Mouse (Mus musculus) E14TG2a.4 (cell line): ENCODE results near the gene Larp6.

Experiments used
- H3K27me3 ChIP-seq: 2 replicates; pipeline ENCODE4 v1.6.1; 2014; ENCODE audit warnings: low read length, control low read depth; ENCODE audit not compliant: insufficient read depth
- H3K36me3 ChIP-seq: 2 replicates; pipeline ENCODE4 v1.6.1; 2014; ENCODE audit warnings: low read length, control low read depth; ENCODE audit not compliant: insufficient read depth
- H3K4me1 ChIP-seq: replicated peaks from 2 replicates; pipeline ENCODE4 v1.6.1; 2014; ENCODE audit warnings: low read depth, low read length, control low read depth
- H3K4me3 ChIP-seq: replicated peaks from 2 replicates; pipeline ENCODE4 v1.5.1; 2014; ENCODE audit warnings: mild to moderate bottlenecking, low read length
- H3K9me3 ChIP-seq: 2 replicates; pipeline ENCODE4 v1.6.1; 2014; ENCODE audit warnings: low read length, control low read depth
- CTCF ChIP-seq: conservative IDR thresholded peaks from 2 replicates; pipeline ENCODE4 v1.5.1; 2014; ENCODE audit warnings: low read length
- NANOG ChIP-seq: IDR thresholded peaks from 2 replicates; pipeline ENCODE4 v1.6.1; 2014; ENCODE audit warnings: borderline replicate concordance, low read length, mixed read lengths
- POU5F1 ChIP-seq: IDR thresholded peaks from 2 replicates; pipeline ENCODE4 v1.6.1; 2014; ENCODE audit warnings: low read length, borderline replicate concordance

The Larp6 gene

GRCm38 (mm10) chr9:60712771-60713541, at the start of gene Larp6:
Larp6 (plus strand) TSS chr9:60712989.
- Histone ChIP-seq H3K4me1 (peaks cover 4% of the 10 kb centered on the region; the same call in 1 of the 2 replicates), H3K4me3 (peak within 1 kb of the TSS; percentile 82), H3K36me3 (no peaks in the 10 kb centered on the region), H3K9me3 (no peaks in the 10 kb centered on the region), H3K27me3 (peaks cover 39% of the 10 kb centered on the region)
- TF ChIP-seq NANOG (no peak), CTCF (no peak), POU5F1 (no peak)

GRCm38 (mm10) chr9:60664385-60664784, 48.4 kb upstream of the Larp6 start:
- H3K36me3 ChIP-seq = no peaks in the 10 kb centered on the region
- peaks cover 7% of the 10 kb centered on the region; the same call in 1 of the 2 replicates for H3K4me1 ChIP-seq
- TF ChIP-seq CTCF = no peak
- no peak for TF ChIP-seq NANOG
- H3K4me3 ChIP-seq = no peak overlapping the region
- H3K27me3 ChIP-seq = no peaks in the 10 kb centered on the region
- no peaks in the 10 kb centered on the region for H3K9me3 ChIP-seq

- Histone ChIP-seq H3K9me3 (no peaks in the 10 kb centered on the region), H3K4me1 (peaks cover 7% of the 10 kb centered on the region; the same call in 1 of the 2 replicates), H3K4me3 (no peak overlapping the region), H3K36me3 (no peaks in the 10 kb centered on the region), H3K27me3 (no peaks in the 10 kb centered on the region)
- TF ChIP-seq NANOG = no peak
Observed at GRCm38 (mm10) chr9:60664866-60665265, 47.9 kb upstream of the Larp6 start.

GRCm38 (mm10) chr9:60665535-60665934, 47.3 kb upstream of the Larp6 start:
- Histone ChIP-seq H3K4me1 (peaks cover 7% of the 10 kb centered on the region; the same call in 1 of the 2 replicates), H3K9me3 (no peaks in the 10 kb centered on the region), H3K4me3 (no peak overlapping the region), H3K36me3 (no peaks in the 10 kb centered on the region), H3K27me3 (no peaks in the 10 kb centered on the region)
- TF ChIP-seq CTCF (no peak), NANOG (no peak), POU5F1 (no peak)

GRCm38 (mm10) chr9:60668886-60669285, 43.9 kb upstream of the Larp6 start:
- Histone ChIP-seq H3K36me3 (no peaks in the 10 kb centered on the region), H3K9me3 (no peaks in the 10 kb centered on the region), H3K27me3 (no peaks in the 10 kb centered on the region), H3K4me1 (peaks cover 7% of the 10 kb centered on the region; the same call in 1 of the 2 replicates), H3K4me3 (no peak overlapping the region)
- TF ChIP-seq POU5F1 = no peak
- no peak for TF ChIP-seq NANOG
- no peak for TF ChIP-seq CTCF

GRCm38 (mm10) chr9:60672568-60672967, 40.2 kb upstream of the Larp6 start:
- Histone ChIP-seq H3K9me3 (no peaks in the 10 kb centered on the region), H3K4me3 (no peak overlapping the region), H3K27me3 (no peaks in the 10 kb centered on the region), H3K36me3 (no peaks in the 10 kb centered on the region), H3K4me1 (no peaks in the 10 kb centered on the region)
- TF ChIP-seq POU5F1 (no peak), CTCF (no peak), NANOG (no peak)

GRCm38 (mm10) chr9:60674780-60675179, 38.0 kb upstream of the Larp6 start:
- Histone ChIP-seq H3K4me1 (no peaks in the 10 kb centered on the region), H3K4me3 (no peak overlapping the region), H3K9me3 (no peaks in the 10 kb centered on the region), H3K27me3 (no peaks in the 10 kb centered on the region), H3K36me3 (no peaks in the 10 kb centered on the region)
- TF ChIP-seq POU5F1 = no peak
- TF ChIP-seq CTCF = 0 out of 2 replicates have a peak, but pooled peaks have one; percentile 9

- Histone ChIP-seq H3K4me1 (no peaks in the 10 kb centered on the region), H3K36me3 (no peaks in the 10 kb centered on the region), H3K9me3 (no peaks in the 10 kb centered on the region), H3K4me3 (no peak overlapping the region), H3K27me3 (no peaks in the 10 kb centered on the region)
- TF ChIP-seq NANOG (no peak), CTCF (no peak), POU5F1 (no peak)
Observed at GRCm38 (mm10) chr9:60676429-60676828, 36.4 kb upstream of the Larp6 start.

GRCm38 (mm10) chr9:60678913-60679312, 33.9 kb upstream of the Larp6 start:
- Histone ChIP-seq H3K9me3 (no peaks in the 10 kb centered on the region), H3K36me3 (no peaks in the 10 kb centered on the region), H3K4me1 (no peaks in the 10 kb centered on the region), H3K4me3 (no peak overlapping the region), H3K27me3 (no peaks in the 10 kb centered on the region)
- TF ChIP-seq CTCF (no peak), NANOG (no peak), POU5F1 (no peak)
